Mouse (Mus musculus) limb, embryonic 14.5 days (tissue): ENCODE measurements around the gene Mphosph9. TPM values are rescaled to one million over a fixed set of nuclear protein-coding genes. Genes with fewer than 3 reads are reported as not detected.
A peak's percentile ranks its signal among the peaks of the same experiment; 100 is the strongest.

Experiments
- ATAC-seq: fragments of 200-750 bp; cut with Nextera tagmentation; 2 replicates; pipeline ENCODE4 v1.8.0; 2017; ENCODE audit warnings: low read depth, moderate number of reproducible peaks, moderate TSS enrichment; ENCODE audit not compliant: low FRiP score
- DNase-seq: peaks from one replicate; pipeline ENCODE4 v3.0.0-alpha.2; 2015; ENCODE audit warnings: low spot score
- H3K27ac ChIP-seq: fragments of 300-500 bp; sonication (generic); replicated peaks from 2 replicates; pipeline ENCODE4 v1.5.1; 2014; ENCODE audit warnings: low read depth, mild to moderate bottlenecking, low read length, moderate library complexity, mixed read lengths
- H3K27me3 ChIP-seq: fragments of 300-500 bp; sonication (generic); 2 replicates; pipeline ENCODE4 v1.6.1; 2014; ENCODE audit warnings: low read length, mixed read lengths; ENCODE audit not compliant: control insufficient read depth, insufficient read depth
- H3K36me3 ChIP-seq: fragments of 300-500 bp; sonication (generic); 2 replicates; pipeline ENCODE4 v1.6.1; 2014; ENCODE audit warnings: mild to moderate bottlenecking, low read length, moderate library complexity, mixed read lengths; ENCODE audit not compliant: control insufficient read depth, insufficient read depth
- H3K4me1 ChIP-seq: fragments of 300-500 bp; sonication (generic); 2 replicates; pipeline ENCODE4 v1.6.1; 2014; ENCODE audit warnings: antibody characterized with exemption, low read length, mixed read lengths; ENCODE audit not compliant: control insufficient read depth, insufficient read depth
- H3K4me2 ChIP-seq: fragments of 300-500 bp; sonication (generic); replicated peaks from 2 replicates; pipeline ENCODE4 v1.6.1; 2014; ENCODE audit warnings: low read depth, mild to moderate bottlenecking, low read length, moderate library complexity; ENCODE audit not compliant: severe bottlenecking
- H3K4me3 ChIP-seq: fragments of 300-500 bp; sonication (generic); replicated peaks from 2 replicates; pipeline ENCODE4 v1.5.1; 2014; ENCODE audit warnings: low read length
- H3K9ac ChIP-seq: fragments of 300-500 bp; sonication (generic); 2 replicates; pipeline ENCODE4 v1.6.1; 2014; ENCODE audit warnings: mild to moderate bottlenecking, low read depth, low read length, moderate library complexity; ENCODE audit not compliant: severe bottlenecking
- H3K9me3 ChIP-seq: fragments of 300-500 bp; sonication (generic); 2 replicates; pipeline ENCODE4 v1.6.1; 2016; ENCODE audit warnings: low read length; ENCODE audit not compliant: control insufficient read depth
- POLR2A ChIP-seq: fragments of 200-500 bp; IDR thresholded peaks from 2 replicates; pipeline ENCODE4 v1.8.0; 2012; ENCODE audit warnings: inconsistent platforms, mild to moderate bottlenecking, moderate library complexity, borderline replicate concordance; ENCODE audit not compliant: insufficient read depth, insufficient read length; ENCODE audit errors: extremely low read depth
- WGBS: fragments of 180-500 bp; shearing (Covaris S2); extraction: QIAGEN DNeasy Blood & Tissue Kit; methylation state at CpG from one replicate; pipeline ENCODE4 v1.1.7; 2014; 5-methylcytosine and 5-hydroxymethylcytosine counted together
- polyA plus RNA-seq, 2 experiments: library from polyadenylated mRNA; depleted of rRNA in 1 of 2; stranded (reverse) in 1 of 2; unstranded in 1 of 2; fragments of >200 nt; fragmentation: Nextera tagmentation in 1 of 2; extraction: Ambion mirVana in 1 of 2; gene quantifications; 2 replicates each; pipeline versions ENCODE4 v1.2.1 to v1.2.3; 2012 to 2014

The Mphosph9 gene
- polyA plus RNA-seq, 2 experiments, result 9.5 to 11.0 TPM

DNA sequence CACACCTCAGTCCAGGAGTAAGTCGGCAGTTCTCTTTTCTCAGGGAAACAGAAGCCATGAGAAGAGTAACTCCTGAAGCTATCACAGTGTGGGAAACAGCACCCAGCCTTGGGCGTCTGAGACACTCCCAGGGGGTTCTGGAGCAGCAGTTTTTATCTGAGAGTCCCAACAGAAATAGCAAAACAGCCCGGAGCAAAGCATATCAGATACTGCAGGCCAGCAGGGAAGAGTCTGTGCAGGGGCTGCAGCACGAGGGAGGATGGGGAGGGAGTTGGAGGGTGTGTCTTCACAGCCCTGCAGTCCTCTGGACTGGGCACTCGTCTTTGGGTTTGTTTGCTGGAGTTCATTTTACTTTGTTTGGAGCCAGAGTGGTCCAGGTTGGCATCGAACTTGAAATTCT is 117.9 kb downstream of the Mphosph9 start:
- H3K27ac ChIP-seq, result no peak overlapping the region
- DNase-seq, result no peak
- no peak overlapping the region for H3K4me3 ChIP-seq
- peaks cover 11% of the 10 kb centered on the region for H3K4me1 ChIP-seq
- H3K4me2 ChIP-seq, result no peak overlapping the region
- no peak for ATAC-seq
- H3K9ac ChIP-seq, result no peak overlapping the region
- no peak for TF ChIP-seq POLR2A
- no peaks in the 10 kb centered on the region for H3K27me3 ChIP-seq
- no peaks in the 10 kb centered on the region for H3K9me3 ChIP-seq
- WGBS, result 57% methylated on average over 6 of the region's 6 CpGs
- H3K36me3 ChIP-seq, result peaks cover 6% of the 10 kb centered on the region; the same call in 1 of the 2 replicates

DNA sequence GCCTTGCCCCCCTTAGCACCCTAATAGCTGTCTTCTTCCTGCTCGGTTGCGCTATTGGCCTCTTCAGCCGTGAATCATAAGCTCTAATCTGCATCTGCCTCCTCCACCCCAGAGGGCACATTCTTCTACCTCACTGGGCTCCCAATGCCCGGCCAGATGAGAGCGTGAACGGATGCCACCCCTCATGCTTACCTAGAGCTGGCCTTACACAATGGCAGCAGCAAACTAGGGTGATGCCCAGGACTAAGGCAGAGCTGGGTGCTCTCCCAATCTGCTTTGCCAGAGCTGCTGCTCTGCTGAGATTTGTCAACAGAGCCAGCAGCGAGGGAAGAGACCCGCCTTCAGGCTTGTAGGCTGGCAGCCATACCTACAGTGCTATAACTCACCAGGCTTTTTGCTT is 119.7 kb downstream of the Mphosph9 start:
- H3K9ac ChIP-seq, result no peak overlapping the region
- no peaks in the 10 kb centered on the region for H3K27me3 ChIP-seq
- H3K4me2 ChIP-seq, result no peak overlapping the region
- DNase-seq (no peak), ATAC-seq (no peak)
- H3K36me3 ChIP-seq, result 0 out of 2 replicates have a peak, but pooled peaks cover 3% of the 10 kb centered on the region
- TF ChIP-seq POLR2A, result no peak
- no peak overlapping the region for H3K27ac ChIP-seq
- WGBS, result 69% methylated on average over 8 of the region's 8 CpGs
- no peak overlapping the region for H3K4me3 ChIP-seq
- H3K4me1 ChIP-seq, result peaks cover 11% of the 10 kb centered on the region
- no peaks in the 10 kb centered on the region for H3K9me3 ChIP-seq

DNA sequence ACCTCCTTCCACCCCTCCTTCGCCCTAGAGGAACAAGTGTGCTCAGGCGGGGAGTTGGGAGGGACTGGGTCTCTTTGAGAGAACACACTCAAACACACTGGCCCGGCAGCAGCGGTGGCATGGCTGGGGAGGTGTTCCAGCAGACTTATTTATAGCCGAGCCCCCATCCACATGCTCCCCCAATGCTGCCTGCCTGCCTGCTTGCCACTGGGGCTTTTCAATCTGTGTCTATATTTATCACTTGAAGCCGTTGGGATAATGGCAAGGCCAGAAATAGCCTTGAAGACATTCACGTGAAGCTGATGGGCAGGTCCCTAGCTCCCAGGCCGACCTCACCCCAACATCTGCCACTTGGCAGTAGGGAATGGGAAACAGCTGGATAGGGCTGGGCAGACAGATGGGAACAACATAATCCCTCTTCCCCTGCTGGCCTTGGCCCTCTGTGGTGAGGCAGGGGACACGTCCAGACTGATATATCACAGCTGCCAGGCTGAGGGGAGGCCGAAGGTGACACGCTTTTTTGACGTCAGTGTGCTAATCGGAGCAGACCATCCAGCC is 121.2 kb downstream of the Mphosph9 start:
- H3K4me3 ChIP-seq, result no peak overlapping the region
- H3K27ac ChIP-seq, result no peak overlapping the region
- H3K4me2 ChIP-seq, result no peak overlapping the region
- no peaks in the 10 kb centered on the region for H3K9me3 ChIP-seq
- no peak for TF ChIP-seq POLR2A
- H3K4me1 ChIP-seq, result peaks cover 11% of the 10 kb centered on the region
- no peak overlapping the region for H3K9ac ChIP-seq
- peak; percentile 79 for ATAC-seq
- 0 out of 2 replicates have a peak, but pooled peaks cover 3% of the 10 kb centered on the region for H3K36me3 ChIP-seq
- WGBS, result 28% methylated on average over 13 of the region's 13 CpGs
- H3K27me3 ChIP-seq, result no peaks in the 10 kb centered on the region
- DNase-seq, result peak; percentile 40

DNA sequence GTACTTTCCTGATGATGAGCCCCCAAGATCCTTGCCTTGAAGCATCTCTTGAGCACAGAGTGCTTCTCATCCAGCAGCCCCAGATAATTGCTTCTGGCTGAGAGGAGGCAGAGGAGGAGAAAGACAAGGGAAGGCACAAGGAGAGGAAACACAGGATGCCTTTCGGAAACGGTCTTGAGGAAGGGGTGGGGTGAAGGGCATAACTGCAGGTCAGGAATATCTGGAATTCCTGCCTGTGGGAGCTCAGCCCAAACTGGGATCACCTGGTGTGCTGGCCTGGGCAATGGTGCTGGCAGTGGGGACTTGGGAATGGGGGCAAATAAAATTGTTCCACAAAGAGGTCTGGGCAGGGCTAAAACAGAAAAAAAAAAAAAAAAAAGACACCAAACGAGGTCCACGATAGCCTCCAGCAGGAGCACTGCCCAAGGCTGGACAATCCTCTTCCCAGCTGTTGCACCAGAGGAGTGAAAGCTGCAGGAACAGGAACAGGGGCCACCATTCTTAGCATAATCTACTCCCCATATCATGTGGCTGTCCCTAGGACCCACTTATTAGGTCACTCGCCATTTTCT is 121.9 kb downstream of the Mphosph9 start:
- Histone ChIP-seq H3K27ac (no peak overlapping the region), H3K9me3 (no peaks in the 10 kb centered on the region), H3K4me3 (no peak overlapping the region), H3K36me3 (0 out of 2 replicates have a peak, but pooled peaks cover 3% of the 10 kb centered on the region), H3K4me1 (peaks cover 11% of the 10 kb centered on the region), H3K4me2 (no peak overlapping the region), H3K9ac (no peak overlapping the region), H3K27me3 (no peaks in the 10 kb centered on the region)
- TF ChIP-seq POLR2A, result no peak
- DNase-seq, result no peak
- WGBS, result 32% methylated on average over 5 of the region's 5 CpGs
- no peak for ATAC-seq

DNA sequence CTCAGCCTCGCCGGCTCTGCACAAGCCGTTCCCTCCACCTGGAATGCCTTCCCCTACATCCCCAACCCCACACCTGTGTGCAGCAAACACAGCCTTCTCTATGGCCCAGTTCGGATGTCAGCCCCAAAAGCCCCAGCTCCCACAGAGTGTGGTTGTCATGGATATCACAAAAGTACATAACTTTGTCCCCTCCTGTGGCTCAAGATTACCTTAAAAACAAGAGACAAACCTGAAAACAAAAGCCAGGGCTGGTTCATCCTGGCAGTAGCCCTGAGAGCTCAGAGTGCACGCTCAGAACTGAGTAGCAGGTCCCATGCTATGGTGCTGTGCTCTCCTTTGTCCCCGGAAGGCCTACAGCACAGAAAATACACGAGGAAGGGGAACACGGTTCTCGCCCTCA is 122.6 kb downstream of the Mphosph9 start:
- Histone ChIP-seq H3K4me1 (peaks cover 11% of the 10 kb centered on the region), H3K9me3 (no peaks in the 10 kb centered on the region), H3K4me2 (no peak overlapping the region), H3K4me3 (no peak overlapping the region), H3K36me3 (0 out of 2 replicates have a peak, but pooled peaks cover 1% of the 10 kb centered on the region), H3K9ac (no peak overlapping the region), H3K27ac (no peak overlapping the region), H3K27me3 (no peaks in the 10 kb centered on the region)
- 76% methylated on average over 9 of the region's 9 CpGs for WGBS
- TF ChIP-seq POLR2A, result no peak
- ATAC-seq, result no peak
- no peak for DNase-seq
